Mouse (Mus musculus): ENCODE results near the gene Rmnd5a. TPM values are rescaled to one million over a fixed set of nuclear protein-coding genes. Genes with fewer than 3 reads are reported as not detected.

The Rmnd5a gene
- polyA plus RNA-seq (2017; shearing (Covaris generic)), result 8.0 TPM

GRCm38 (mm10) chr6:71440492-71441250 is at the start of gene Rmnd5a:
TSS of gene Rmnd5a (minus strand) at chr6:71440637.

GRCm38 (mm10) chr6:71373249-71373775 is 67.1 kb downstream of the Rmnd5a start, which contains the start of gene Cd8a:
TSS of gene Cd8a (plus strand) at chr6:71373427.

Other genes starting within 250 kb of the Rmnd5a start
- gene Fabp1, start 240.8 kb downstream of the Rmnd5a start, polyA plus RNA-seq (2017; shearing (Covaris generic)), result not detected
- gene Krcc1, start 169.0 kb downstream of the Rmnd5a start, polyA plus RNA-seq (2017; shearing (Covaris generic)), result 99.4 TPM
- gene Smyd1, start 118.4 kb downstream of the Rmnd5a start, polyA plus RNA-seq (2017; shearing (Covaris generic)), result not detected
- gene Cd8b1, start 117.8 kb downstream of the Rmnd5a start, polyA plus RNA-seq (2017; shearing (Covaris generic)), result 19.2 TPM
- gene Cd8a, start 67.2 kb downstream of the Rmnd5a start, polyA plus RNA-seq (2017; shearing (Covaris generic)), result 1.1 TPM
- gene Rnf103, start 53.3 kb upstream of the Rmnd5a start, polyA plus RNA-seq (2017; shearing (Covaris generic)), result 2.5 TPM
- 84.9 TPM for gene Chmp3, start 103.2 kb upstream of the Rmnd5a start, polyA plus RNA-seq (2017; shearing (Covaris generic))
- gene Kdm3a, start 192.4 kb upstream of the Rmnd5a start, polyA plus RNA-seq (2017; shearing (Covaris generic)), result 96.9 TPM